Mouse (Mus musculus): ENCODE measurements at regions not wholly inside any gene's neighbourhood (a gene's known extent, or its start where the extent isn't known, plus 50 kb on each side); places are given as distances from the start of the nearest gene placed in this dataset.
A peak's percentile ranks its signal among the peaks of the same experiment; 100 is the strongest.

DNA sequence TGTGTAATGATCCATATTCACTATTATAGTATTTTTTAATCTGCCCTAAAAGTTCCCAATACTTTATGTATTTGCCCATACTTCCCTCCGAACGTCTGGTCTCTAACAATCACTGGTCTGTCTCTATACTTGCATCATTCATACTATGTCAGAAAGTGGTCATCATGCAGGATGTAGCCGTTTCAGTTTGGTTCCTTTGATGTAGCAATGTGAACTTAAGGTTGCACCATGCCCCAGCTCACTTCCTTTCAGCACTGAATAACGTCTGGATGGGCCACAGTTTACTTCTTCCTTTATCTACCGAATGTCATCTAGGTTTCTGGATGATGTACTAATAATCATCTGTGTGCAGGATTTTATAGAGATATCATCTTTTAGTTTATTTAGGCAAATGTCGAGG lies 461.9 kb downstream of the Rpl10l start:
- Histone ChIP-seq H3K27ac (ENCODE audit: low read depth, low read length) (no peak overlapping the region), H3K27me3 (replicated peaks; ENCODE audit: control insufficient read depth, insufficient read depth, low read length) (no peaks in the 10 kb centered on the region), H3K4me2 (ENCODE audit: low read length) (no peak overlapping the region), H3K36me3 (ENCODE audit: control insufficient read depth, insufficient read depth, low read length) (no peaks in the 10 kb centered on the region), H3K4me1 (ENCODE audit: control insufficient read depth, insufficient read depth, low read length) (no peaks in the 10 kb centered on the region), H3K4me3 (ENCODE audit: low read depth, low read length) (no peak overlapping the region), H3K9me3 (replicated peaks; ENCODE audit: control insufficient read depth, low read length) (no peaks in the 10 kb centered on the region), H3K9ac (ENCODE audit: low read length) (no peak overlapping the region)
- ATAC-seq (no peak), DNase-seq (ENCODE audit: low spot score) (no peak)
- WGBS: 87% methylated on average over 6 of the region's 6 CpGs

DNA sequence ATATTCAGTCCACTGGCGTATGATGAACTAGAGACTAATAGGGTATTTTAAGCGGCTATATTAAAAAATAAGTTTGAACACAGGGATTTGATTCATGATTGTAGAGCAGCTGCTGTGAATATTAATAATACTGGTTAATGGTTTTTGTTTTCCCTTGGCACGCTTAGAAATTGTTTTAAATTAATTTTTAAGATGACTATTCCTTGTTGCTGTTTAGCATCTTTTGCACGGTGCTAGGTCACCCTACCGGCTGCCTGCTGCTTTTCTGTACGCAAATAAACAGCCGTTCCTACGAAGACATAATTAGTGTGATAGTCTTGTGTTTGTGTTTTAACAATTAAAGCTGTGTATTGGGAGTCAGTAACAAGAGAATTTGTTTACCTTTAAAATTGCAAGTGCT lies 485.1 kb downstream of the Rpl10l start:
- WGBS: 89% methylated on average over 8 of the region's 8 CpGs
- DNase-seq (ENCODE audit: low spot score): no peak
- H3K4me1 ChIP-seq (ENCODE audit: control insufficient read depth, insufficient read depth, low read length): no peaks in the 10 kb centered on the region

DNA sequence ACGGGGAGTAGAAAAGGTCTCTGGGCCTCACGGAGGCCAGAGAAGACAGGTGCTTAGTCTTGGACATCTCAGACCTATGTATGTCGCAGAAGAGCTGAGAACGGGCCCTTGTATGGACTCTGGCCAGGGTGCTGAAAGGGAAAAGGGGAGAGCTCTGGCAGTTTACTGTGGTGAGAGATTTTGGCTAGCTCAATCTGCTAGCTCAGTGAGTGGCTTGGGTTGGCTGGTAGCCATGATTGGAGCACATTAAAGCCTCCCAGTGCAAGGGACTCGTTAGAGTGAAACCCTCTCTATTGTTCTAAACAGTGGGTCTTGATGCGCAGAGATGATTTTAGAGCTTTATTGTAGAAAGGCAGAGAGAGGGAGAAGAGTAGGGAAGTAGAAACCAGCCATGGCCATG lies 512.7 kb downstream of the Rpl10l start:
- Histone ChIP-seq H3K9ac (ENCODE audit: low read length) (no peak overlapping the region), H3K4me1 (ENCODE audit: control insufficient read depth, insufficient read depth, low read length) (no peaks in the 10 kb centered on the region), H3K4me3 (ENCODE audit: low read depth, low read length) (no peak overlapping the region), H3K9me3 (replicated peaks; ENCODE audit: control insufficient read depth, low read length) (no peaks in the 10 kb centered on the region), H3K4me2 (ENCODE audit: low read length) (no peak overlapping the region), H3K27ac (ENCODE audit: low read depth, low read length) (no peak overlapping the region), H3K27me3 (replicated peaks; ENCODE audit: control insufficient read depth, insufficient read depth, low read length) (no peaks in the 10 kb centered on the region), H3K36me3 (ENCODE audit: control insufficient read depth, insufficient read depth, low read length) (no peaks in the 10 kb centered on the region)
- ATAC-seq: no peak
- DNase-seq (ENCODE audit: low spot score): peak; percentile 23
- 68% methylated on average over 6 of the region's 6 CpGs for WGBS

More for the DNA sequence above, 485.1 kb downstream of the Rpl10l start:
- no peak for ATAC-seq
- Histone ChIP-seq H3K27me3 (replicated peaks; ENCODE audit: control insufficient read depth, insufficient read depth, low read length) (no peaks in the 10 kb centered on the region), H3K9me3 (replicated peaks; ENCODE audit: control insufficient read depth, low read length) (no peaks in the 10 kb centered on the region), H3K27ac (ENCODE audit: low read depth, low read length) (no peak overlapping the region), H3K4me2 (ENCODE audit: low read length) (no peak overlapping the region), H3K9ac (ENCODE audit: low read length) (no peak overlapping the region), H3K36me3 (ENCODE audit: control insufficient read depth, insufficient read depth, low read length) (no peaks in the 10 kb centered on the region), H3K4me3 (ENCODE audit: low read depth, low read length) (no peak overlapping the region)

Measured in forebrain, embryonic 14.5 days (tissue).